Mouse (Mus musculus) gastrocnemius, postnatal 36 days (tissue): Measurements from ENCODE around the gene Olfr648. TPM values are rescaled to one million over a fixed set of nuclear protein-coding genes. Genes with fewer than 3 reads are reported as not detected.

Experiments
- total RNA-seq, 2 experiments: library from RNA; stranded (reverse); gene quantifications; 2 replicates each; pipeline ENCODE4 v1.2.3; 2021

The Olfr648 gene
- total RNA-seq, 2 experiments from 2014 or later: not detected

Other genes starting within 250 kb of the Olfr648 start
- gene Olfr632, start 249.0 kb downstream of the Olfr648 start, total RNA-seq: not detected
- gene Olfr633, start 239.0 kb downstream of the Olfr648 start, total RNA-seq: not detected
- not detected for gene Olfr635, start 212.2 kb downstream of the Olfr648 start, total RNA-seq
- not detected for gene Olfr638, start 184.6 kb downstream of the Olfr648 start, total RNA-seq
- not detected for gene Olfr639, start 166.1 kb downstream of the Olfr648 start, total RNA-seq
- gene Olfr640, start 157.8 kb downstream of the Olfr648 start, total RNA-seq: not detected
- gene Olfr641, start 147.9 kb downstream of the Olfr648 start, total RNA-seq: not detected
- not detected for gene Olfr642, start 130.7 kb downstream of the Olfr648 start, total RNA-seq
- not detected for gene 4930516K23Rik, start 121.9 kb downstream of the Olfr648 start, total RNA-seq
- not detected for gene Olfr644, start 111.5 kb downstream of the Olfr648 start, total RNA-seq
- gene Olfr645, start 97.9 kb downstream of the Olfr648 start, total RNA-seq: not detected
- gene Olfr646, start 78.5 kb downstream of the Olfr648 start, total RNA-seq: not detected
- not detected for gene Ubqln5, start 53.6 kb downstream of the Olfr648 start, total RNA-seq
- gene Olfr643, start 46.0 kb downstream of the Olfr648 start, total RNA-seq: not detected
- not detected for gene Ubqln3, start 40.1 kb downstream of the Olfr648 start, total RNA-seq
- not detected for gene Ubqlnl, start 32.8 kb downstream of the Olfr648 start, total RNA-seq
- not detected for gene Olfm5, start 18.6 kb downstream of the Olfr648 start, total RNA-seq
- gene Olfr649, start 12.6 kb upstream of the Olfr648 start, total RNA-seq: not detected
- under 1 TPM in 1 of 2 experiments, not detected in 1; 0.20 TPM for gene Trim6, start 35.4 kb upstream of the Olfr648 start, total RNA-seq
- 1 to 10 TPM in 1 of 2 experiments, under 1 TPM in 1; 0.67 to 1.4 TPM for gene Trim34a, start 61.1 kb upstream of the Olfr648 start, total RNA-seq
- under 1 TPM; 0.62 to 0.66 TPM for gene Trim5, start 104.7 kb upstream of the Olfr648 start, total RNA-seq
- 1 to 10 TPM; 2.3 to 2.4 TPM for gene Trim12a, start 132.1 kb upstream of the Olfr648 start, total RNA-seq
- under 1 TPM in 1 of 2 experiments, not detected in 1; 0.39 TPM for gene Trim34b, start 146.1 kb upstream of the Olfr648 start, total RNA-seq
- gene Trim12c, start 170.0 kb upstream of the Olfr648 start, total RNA-seq: 1 to 10 TPM; 1.8 to 2.0 TPM
- not detected for gene Trim30b, start 186.5 kb upstream of the Olfr648 start, total RNA-seq
- not detected for gene Trim30c, start 217.4 kb upstream of the Olfr648 start, total RNA-seq